Mouse (Mus musculus) gastrocnemius, postnatal 4 days (tissue): Measurements from ENCODE around the gene Endog. TPM values are rescaled to one million over a fixed set of nuclear protein-coding genes. Genes with fewer than 3 reads are reported as not detected.
"Not testable (repeated sequence)": the region's sequence is repeated elsewhere in the genome, so short reads cannot be mapped to it uniquely, and the experiment has no call there.

Experiments used
- DNase-seq, 2 experiments: peaks; one replicate each; pipeline ENCODE4 v3.0.0; 2021 to 2022; ENCODE audit warnings: low spot score in 2 of 2, mixed read lengths in 2 of 2
- long read RNA-seq, 2 experiments: library from polyadenylated mRNA; stranded (forward); transcript quantifications; one replicate each; pipeline ENCODE4 v2.0.0; 2021
- total RNA-seq, 2 experiments: library from RNA; stranded (reverse); gene quantifications; 2 replicates each; pipeline ENCODE4 v1.2.3; 2021

Gene Endog
- total RNA-seq: 10 to 100 TPM; 26.3 to 27.6 TPM
- long read RNA-seq, experiment 1, transcript Endog-201 (3 exons, 1,063 nt): major isoform, 54 of 58 reads
- long read RNA-seq, experiment 1, partial matches to known transcripts: 2 of 58 reads
- long read RNA-seq, experiment 1, other reads (novel, unspliced or antisense): 2 of 58 reads
- long read RNA-seq, experiment 2, transcript Endog-201 (3 exons, 1,063 nt): major isoform, 41 of 44 reads
- long read RNA-seq, experiment 2, partial matches to known transcripts: 3 of 44 reads
- long read RNA-seq, experiment 2, other reads (novel, unspliced or antisense): 0 of 44 reads

GRCm38 (mm10) chr2:30171371-30171996 is at the start of gene Endog:
Gene Endog, plus strand, starts transcription at chr2:30171493.
- DNase-seq: peak; percentile 72 to 84

- DNase-seq: no peak
Measured at GRCm38 (mm10) chr2:30122766-30123165, 48.5 kb upstream of the Endog start.

- DNase-seq: no peak
Measured at GRCm38 (mm10) chr2:30123729-30124471, 47.4 kb upstream of the Endog start.

GRCm38 (mm10) chr2:30124472-30125274 is 46.6 kb upstream of the Endog start, which contains the start of gene Zer1:
Gene Zer1, minus strand, starts transcription at chr2:30124585.
- DNase-seq: peak; percentile 93 to 97

- DNase-seq: no peak
Measured at GRCm38 (mm10) chr2:30128789-30129188, 42.5 kb upstream of the Endog start.

GRCm38 (mm10) chr2:30130156-30130555 is 41.1 kb upstream of the Endog start:
- no peak for DNase-seq

- not testable (repeated sequence) for DNase-seq
Measured at GRCm38 (mm10) chr2:30131240-30131639, 40.1 kb upstream of the Endog start.

- DNase-seq: no peak
Measured at GRCm38 (mm10) chr2:30132801-30133612, 38.3 kb upstream of the Endog start.

GRCm38 (mm10) chr2:30133613-30134377 is 37.5 kb upstream of the Endog start, which contains the start of gene Tbc1d13:
Gene Tbc1d13, plus strand, starts transcription at chr2:30133746.
- DNase-seq: peak; percentile 97 to 98

- no peak for DNase-seq
Measured at GRCm38 (mm10) chr2:30134378-30134711, 36.9 kb upstream of the Endog start.

GRCm38 (mm10) chr2:30134928-30135620 is 36.2 kb upstream of the Endog start:
- no peak for DNase-seq

GRCm38 (mm10) chr2:30136458-30136857 is 34.8 kb upstream of the Endog start:
- DNase-seq: no peak

- not testable (repeated sequence) for DNase-seq
Measured at GRCm38 (mm10) chr2:30140021-30140420, 31.3 kb upstream of the Endog start.

- no peak for DNase-seq
Measured at GRCm38 (mm10) chr2:30144436-30144835, 26.9 kb upstream of the Endog start.

- no peak for DNase-seq
Measured at GRCm38 (mm10) chr2:30147466-30147865, 23.8 kb upstream of the Endog start.

GRCm38 (mm10) chr2:30151840-30152239 is 19.5 kb upstream of the Endog start:
- DNase-seq: no peak

- DNase-seq: no peak
Measured at GRCm38 (mm10) chr2:30152616-30153015, 18.7 kb upstream of the Endog start.

- not testable (repeated sequence) for DNase-seq
Measured at GRCm38 (mm10) chr2:30159871-30160270, 11.4 kb upstream of the Endog start.

GRCm38 (mm10) chr2:30161809-30162208 is 9.5 kb upstream of the Endog start:
- no peak for DNase-seq
